Mouse (Mus musculus) heart, embryonic 16.5 days (tissue): ENCODE measurements around the gene Dgkh. TPM values are rescaled to one million over a fixed set of nuclear protein-coding genes. Genes with fewer than 3 reads are reported as not detected.

Source experiments
- ATAC-seq: fragments of 200-750 bp; cut with Nextera tagmentation; replicated peaks from 2 replicates; pipeline ENCODE4 v1.8.0; 2017; ENCODE audit warnings: moderate number of reproducible peaks; ENCODE audit not compliant: insufficient read depth, low FRiP score; ENCODE audit errors: extremely low read depth
- H3K27ac ChIP-seq: fragments of 300-500 bp; sonication (generic); 2 replicates; pipeline ENCODE4 v1.5.1; 2014; ENCODE audit warnings: mild to moderate bottlenecking, low read length, control low read depth, moderate library complexity
- H3K27me3 ChIP-seq: fragments of 300-500 bp; sonication (generic); 2 replicates; pipeline ENCODE4 v1.6.1; 2014; ENCODE audit warnings: low read length, mixed read lengths; ENCODE audit not compliant: control insufficient read depth, insufficient read depth
- H3K36me3 ChIP-seq: fragments of 300-500 bp; sonication (generic); 2 replicates; pipeline ENCODE4 v1.6.1; 2014; ENCODE audit not compliant: control insufficient read depth, insufficient read depth
- H3K4me1 ChIP-seq: fragments of 300-500 bp; sonication (generic); 2 replicates; pipeline ENCODE4 v1.6.1; 2014; ENCODE audit warnings: low read length, mixed read lengths; ENCODE audit not compliant: control insufficient read depth, insufficient read depth
- H3K4me2 ChIP-seq: fragments of 300-500 bp; sonication (generic); 2 replicates; pipeline ENCODE4 v1.6.1; 2014; ENCODE audit warnings: low read depth, mild to moderate bottlenecking, control low read depth, low read length
- H3K4me3 ChIP-seq: fragments of 300-500 bp; sonication (generic); 2 replicates; pipeline ENCODE4 v1.5.1; 2014; ENCODE audit warnings: mild to moderate bottlenecking, control low read depth, low read length
- H3K9ac ChIP-seq: fragments of 300-500 bp; sonication (generic); 2 replicates; pipeline ENCODE4 v1.6.1; 2014; ENCODE audit warnings: low read length, control low read depth
- H3K9me3 ChIP-seq: fragments of 300-500 bp; sonication (generic); replicated peaks from 2 replicates; pipeline ENCODE4 v1.6.1; 2016; ENCODE audit warnings: low read length; ENCODE audit not compliant: control insufficient read depth
- whole genome bisulfite sequencing: fragments of 180-500 bp; shearing (Covaris S2); extraction: QIAGEN DNeasy Blood & Tissue Kit; methylation state at CpG from one replicate; pipeline ENCODE4 v1.1.7; 2014; 5-methylcytosine and 5-hydroxymethylcytosine counted together
- polyA plus RNA-seq: library from polyadenylated mRNA; unstranded; fragments of >200 nt; fragmentation: Nextera tagmentation; extraction: Ambion mirVana; gene quantifications from 2 replicates; pipeline ENCODE4 v1.2.1, GENCODE M21; 2015

The Dgkh gene
- polyA plus RNA-seq, 1 experiment from 2014 or later = 1.1 TPM

DNA sequence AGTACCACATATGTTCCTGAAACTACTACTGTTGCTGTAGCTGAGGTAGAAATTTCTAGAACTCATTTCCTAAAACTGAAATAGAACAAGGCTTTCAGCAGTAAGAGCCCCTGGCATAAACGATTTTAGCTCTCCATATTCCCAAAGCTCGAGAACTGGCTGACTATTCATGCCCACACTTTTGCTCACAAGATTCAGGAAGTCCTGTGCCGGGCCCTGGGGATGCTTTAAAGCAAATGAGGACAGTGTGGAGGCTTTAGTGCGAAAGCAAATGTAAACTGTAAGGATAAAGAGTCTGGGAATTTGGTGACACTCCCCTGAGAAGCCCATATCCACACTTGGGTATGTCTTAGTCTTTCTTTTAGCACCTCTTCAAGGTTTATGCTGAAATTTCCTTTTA lies 40.0 kb downstream of the Dgkh start:
- 50% methylated on average over 4 of the region's 4 CpGs for WGBS
- no peaks in the 10 kb centered on the region for H3K36me3 ChIP-seq
- H3K27me3 ChIP-seq = no peaks in the 10 kb centered on the region
- no peak overlapping the region for H3K4me2 ChIP-seq
- H3K4me1 ChIP-seq = no peaks in the 10 kb centered on the region
- H3K4me3 ChIP-seq = no peak overlapping the region
- ATAC-seq = no peak
- H3K9me3 ChIP-seq = no peaks in the 10 kb centered on the region
- H3K9ac ChIP-seq = no peak overlapping the region
- no peak overlapping the region for H3K27ac ChIP-seq

DNA sequence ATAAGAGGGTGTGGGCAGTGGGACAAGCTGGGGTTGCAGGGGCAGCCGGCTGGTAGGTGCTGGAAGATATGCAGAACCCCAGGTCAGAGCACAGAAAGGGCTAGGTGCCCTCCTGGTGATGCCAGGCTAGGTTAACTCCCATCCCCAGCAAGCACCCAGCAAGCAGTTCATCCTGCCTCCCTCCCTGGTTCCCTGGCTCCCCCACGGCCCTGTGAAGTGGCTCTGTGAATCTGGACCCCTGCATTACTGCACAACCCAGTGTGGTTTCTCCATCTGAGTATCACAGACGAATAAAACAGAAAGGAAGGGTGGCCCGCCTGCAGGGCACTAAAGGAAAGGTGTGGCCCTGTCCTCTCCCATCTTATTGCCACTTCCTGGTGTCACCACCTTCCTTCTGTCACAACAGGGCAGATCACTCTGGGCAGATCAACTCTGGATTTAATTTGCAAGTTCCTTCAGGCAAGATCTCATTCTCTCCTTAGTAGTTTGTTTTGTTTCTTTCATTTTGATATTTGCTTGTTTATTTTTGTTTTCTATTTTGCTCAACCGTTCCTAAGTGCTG lies 40.6 kb downstream of the Dgkh start:
- WGBS = 59% methylated on average over 5 of the region's 5 CpGs
- Histone ChIP-seq H3K27ac (no peak overlapping the region), H3K9me3 (no peaks in the 10 kb centered on the region), H3K9ac (no peak overlapping the region), H3K4me3 (no peak overlapping the region), H3K27me3 (no peaks in the 10 kb centered on the region), H3K4me1 (no peaks in the 10 kb centered on the region), H3K36me3 (no peaks in the 10 kb centered on the region), H3K4me2 (no peak overlapping the region)
- ATAC-seq = no peak

DNA sequence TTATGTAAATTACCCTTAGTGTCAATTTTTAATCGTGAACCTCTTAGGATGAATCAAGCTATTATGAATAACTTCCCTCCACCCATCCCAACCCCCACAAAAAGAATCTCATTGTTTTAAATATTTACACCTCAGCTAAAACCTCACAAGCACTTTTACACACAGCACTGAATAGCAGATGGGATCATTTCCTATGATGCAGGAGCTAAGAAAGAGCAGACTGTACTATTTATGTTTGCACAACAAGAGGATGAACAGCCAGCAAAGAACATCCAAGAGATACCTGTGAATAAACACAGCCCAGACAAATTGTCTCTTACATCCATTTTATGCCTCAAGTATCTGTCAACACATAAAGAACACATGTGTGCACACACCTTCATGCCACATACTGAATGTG lies 41.7 kb downstream of the Dgkh start:
- H3K9ac ChIP-seq = no peak overlapping the region
- H3K4me2 ChIP-seq = no peak overlapping the region
- no peak for ATAC-seq
- no peak overlapping the region for H3K27ac ChIP-seq
- no peak overlapping the region for H3K4me3 ChIP-seq
- no peaks in the 10 kb centered on the region for H3K9me3 ChIP-seq
- no peaks in the 10 kb centered on the region for H3K36me3 ChIP-seq
- H3K27me3 ChIP-seq = no peaks in the 10 kb centered on the region
- H3K4me1 ChIP-seq = no peaks in the 10 kb centered on the region
- WGBS = 84% methylated on average over 1 of the region's 1 CpGs

GRCm38 (mm10) chr14:78690387-78690786 lies 42.2 kb downstream of the Dgkh start:
- H3K9ac ChIP-seq = no peak overlapping the region
- H3K4me2 ChIP-seq = no peak overlapping the region
- H3K27ac ChIP-seq = no peak overlapping the region
- ATAC-seq = no peak
- 73% methylated on average over 4 of the region's 4 CpGs for WGBS
- no peaks in the 10 kb centered on the region for H3K4me1 ChIP-seq
- H3K27me3 ChIP-seq = no peaks in the 10 kb centered on the region
- no peaks in the 10 kb centered on the region for H3K36me3 ChIP-seq
- no peak overlapping the region for H3K4me3 ChIP-seq
- no peaks in the 10 kb centered on the region for H3K9me3 ChIP-seq

DNA sequence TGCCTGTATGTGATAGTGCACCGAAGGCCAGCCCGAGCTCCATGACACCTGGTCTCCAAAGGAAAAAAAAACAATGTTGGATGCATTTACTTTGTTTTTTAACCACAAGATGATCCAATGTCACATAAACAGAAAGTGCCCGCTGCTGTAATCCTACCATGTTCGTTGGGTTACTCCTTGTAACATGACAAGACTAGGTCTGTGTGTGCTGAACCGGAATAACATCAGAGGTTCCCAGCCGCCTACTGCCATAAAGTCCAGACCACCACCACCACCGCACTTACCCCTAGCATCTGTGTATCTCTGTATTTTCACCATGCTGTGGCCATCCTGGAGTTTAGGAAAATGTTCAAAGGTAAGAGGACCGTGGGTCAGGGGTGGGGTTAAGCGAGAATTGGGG lies 42.6 kb downstream of the Dgkh start:
- Histone ChIP-seq H3K9ac (no peak overlapping the region), H3K36me3 (no peaks in the 10 kb centered on the region), H3K27me3 (no peaks in the 10 kb centered on the region), H3K4me1 (no peaks in the 10 kb centered on the region), H3K4me3 (no peak overlapping the region), H3K9me3 (no peaks in the 10 kb centered on the region), H3K4me2 (no peak overlapping the region), H3K27ac (no peak overlapping the region)
- WGBS = 87% methylated on average over 9 of the region's 9 CpGs
- no peak for ATAC-seq

DNA sequence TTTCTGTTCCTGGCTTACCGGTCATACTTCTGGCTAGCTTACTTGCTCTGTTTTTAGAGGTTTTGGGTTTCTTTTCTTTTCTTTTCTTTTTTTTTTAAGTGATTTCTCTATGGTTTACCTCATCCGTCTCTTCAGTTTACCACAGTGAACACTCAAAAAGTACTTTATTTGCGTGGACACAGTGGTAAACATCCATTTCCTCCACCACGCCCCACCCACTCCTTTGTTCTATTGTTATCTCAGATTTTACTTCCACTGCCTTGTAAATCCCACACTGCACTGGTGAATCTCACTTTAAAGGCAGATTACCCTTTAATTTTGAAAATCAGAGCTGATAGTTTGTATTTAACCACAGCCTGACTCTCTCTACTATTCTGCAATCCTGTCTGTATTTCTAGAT lies 44.9 kb downstream of the Dgkh start:
- Histone ChIP-seq H3K27ac (no peak overlapping the region), H3K4me1 (peaks cover 3% of the 10 kb centered on the region; the same call in 1 of the 2 replicates), H3K4me2 (no peak overlapping the region), H3K36me3 (no peaks in the 10 kb centered on the region), H3K9me3 (no peaks in the 10 kb centered on the region), H3K27me3 (no peaks in the 10 kb centered on the region), H3K9ac (no peak overlapping the region), H3K4me3 (no peak overlapping the region)
- no peak for ATAC-seq
- WGBS = 60% methylated on average over 4 of the region's 4 CpGs

- Histone ChIP-seq H3K4me1 (peaks cover 3% of the 10 kb centered on the region; the same call in 1 of the 2 replicates), H3K27ac (no peak overlapping the region), H3K36me3 (no peaks in the 10 kb centered on the region), H3K27me3 (no peaks in the 10 kb centered on the region), H3K9ac (no peak overlapping the region), H3K4me3 (no peak overlapping the region), H3K4me2 (no peak overlapping the region), H3K9me3 (no peaks in the 10 kb centered on the region)
- no peak for ATAC-seq
- 88% methylated on average over 6 of the region's 6 CpGs for WGBS
Observed at GRCm38 (mm10) chr14:78686701-78687100, 45.9 kb downstream of the Dgkh start.

DNA sequence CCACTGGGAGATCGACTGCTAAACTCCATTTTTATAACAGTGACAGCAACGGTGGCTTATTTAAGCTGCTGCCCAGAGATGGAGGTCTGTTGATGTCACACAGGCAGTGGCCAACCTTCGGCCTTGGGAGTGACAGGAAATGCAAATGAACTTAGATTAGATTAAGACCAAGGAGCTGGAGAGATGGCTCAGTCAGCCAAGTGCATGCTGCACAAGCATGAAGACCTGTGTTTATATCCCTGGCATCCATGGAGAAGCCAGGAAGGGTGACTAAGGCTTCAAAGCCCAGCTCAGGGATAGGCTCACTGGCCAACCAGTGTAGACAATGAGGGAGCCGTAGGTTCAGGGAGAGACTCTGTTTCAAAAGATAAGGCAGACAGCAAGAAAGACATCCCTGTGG lies 48.4 kb downstream of the Dgkh start:
- 28% methylated on average over 4 of the region's 4 CpGs for WGBS
- no peak for ATAC-seq
- H3K9ac ChIP-seq = no peak overlapping the region

DNA sequence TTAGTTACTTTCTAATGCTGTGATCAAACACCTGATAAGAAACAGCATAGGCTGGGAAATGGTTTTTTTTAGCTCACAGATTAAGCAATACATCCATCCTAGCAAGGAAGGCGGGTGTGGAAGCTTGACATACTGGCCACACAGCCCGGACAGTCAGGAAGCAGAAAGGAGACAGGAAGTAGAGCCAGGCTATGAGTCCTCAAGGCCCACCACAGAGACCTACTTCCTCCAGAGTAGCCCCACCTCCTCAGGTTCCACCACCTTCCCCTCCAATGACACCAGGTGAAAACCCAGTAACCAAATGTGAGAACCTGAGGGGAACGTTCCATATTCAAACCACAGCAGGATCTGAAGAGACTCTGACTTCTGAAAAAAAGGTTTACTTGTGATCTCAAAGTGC lies 53.6 kb downstream of the Dgkh start:
- Histone ChIP-seq H3K9me3 (no peaks in the 10 kb centered on the region), H3K9ac (no peak overlapping the region), H3K4me2 (no peak overlapping the region), H3K27me3 (no peaks in the 10 kb centered on the region), H3K4me1 (peaks cover 13% of the 10 kb centered on the region), H3K4me3 (no peak overlapping the region), H3K36me3 (no peaks in the 10 kb centered on the region), H3K27ac (no peak overlapping the region)
- WGBS = 66% methylated on average over 3 of the region's 3 CpGs
- no peak for ATAC-seq

More for the DNA sequence above, 48.4 kb downstream of the Dgkh start:
- H3K4me1 ChIP-seq = peaks cover 3% of the 10 kb centered on the region; the same call in 1 of the 2 replicates
- H3K9me3 ChIP-seq = no peaks in the 10 kb centered on the region
- no peak overlapping the region for H3K4me2 ChIP-seq
- H3K4me3 ChIP-seq = no peak overlapping the region
- H3K27ac ChIP-seq = no peak overlapping the region
- no peaks in the 10 kb centered on the region for H3K36me3 ChIP-seq
- no peaks in the 10 kb centered on the region for H3K27me3 ChIP-seq
